Mouse (Mus musculus) adipocyte (in vitro differentiated cells): ENCODE results near the gene Nup62.

Experiments used
- DNase-seq: peaks from one replicate; pipeline ENCODE4 v3.0.0-alpha.2; 2016; ENCODE audit warnings: low spot score

Gene Nup62

DNA sequence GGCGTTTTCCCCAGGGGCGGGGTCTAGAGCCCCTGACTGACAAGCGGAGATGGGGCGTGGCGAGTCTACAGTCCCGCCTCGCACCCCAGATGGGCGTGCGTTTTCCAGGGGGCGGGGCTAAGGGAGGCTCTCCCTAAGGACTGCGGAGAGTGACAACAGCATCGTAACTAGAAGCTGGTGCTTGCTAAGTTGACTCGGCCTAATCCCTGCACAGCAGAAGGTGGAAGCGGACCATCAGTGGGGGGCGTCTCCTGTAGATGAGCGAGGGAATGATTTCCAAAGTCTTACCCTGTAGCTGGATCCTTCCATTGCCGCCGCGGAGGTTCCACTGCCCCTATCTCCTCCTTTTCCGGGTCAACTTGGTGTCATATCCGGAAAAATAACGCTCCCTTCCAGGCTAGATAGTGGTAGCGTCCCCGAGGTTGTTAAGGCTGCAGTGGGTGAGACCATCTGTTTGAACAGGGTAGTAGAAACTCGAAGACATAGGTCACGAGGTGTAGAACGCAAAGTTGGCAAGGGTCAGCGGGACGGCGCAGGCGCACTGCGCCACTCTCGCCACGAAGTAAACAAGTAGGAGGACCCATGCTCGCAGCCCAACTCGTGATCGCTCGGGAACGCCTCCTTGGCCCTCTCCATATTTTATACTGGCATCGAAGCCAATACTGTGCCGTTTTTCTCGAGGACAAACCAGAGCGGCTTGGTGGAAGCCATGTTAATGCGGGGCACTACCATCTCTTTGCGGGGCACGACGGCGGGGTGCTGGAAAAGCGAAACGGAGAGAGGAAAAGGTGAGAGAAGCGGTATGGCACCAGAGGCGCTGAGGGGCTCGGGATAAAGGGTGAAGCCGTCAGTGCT lies 32.9 kb downstream of the Nup62 start, which contains the start of the genes Akt1s1 and Tbc1d17:
Gene Akt1s1 (plus strand): TSS at position 431 of the 855 bp plus-strand sequence.
Gene Tbc1d17 (minus strand): TSS at position 519 of the 855 bp plus-strand sequence.
- DNase-seq, result peak; percentile 99

DNA sequence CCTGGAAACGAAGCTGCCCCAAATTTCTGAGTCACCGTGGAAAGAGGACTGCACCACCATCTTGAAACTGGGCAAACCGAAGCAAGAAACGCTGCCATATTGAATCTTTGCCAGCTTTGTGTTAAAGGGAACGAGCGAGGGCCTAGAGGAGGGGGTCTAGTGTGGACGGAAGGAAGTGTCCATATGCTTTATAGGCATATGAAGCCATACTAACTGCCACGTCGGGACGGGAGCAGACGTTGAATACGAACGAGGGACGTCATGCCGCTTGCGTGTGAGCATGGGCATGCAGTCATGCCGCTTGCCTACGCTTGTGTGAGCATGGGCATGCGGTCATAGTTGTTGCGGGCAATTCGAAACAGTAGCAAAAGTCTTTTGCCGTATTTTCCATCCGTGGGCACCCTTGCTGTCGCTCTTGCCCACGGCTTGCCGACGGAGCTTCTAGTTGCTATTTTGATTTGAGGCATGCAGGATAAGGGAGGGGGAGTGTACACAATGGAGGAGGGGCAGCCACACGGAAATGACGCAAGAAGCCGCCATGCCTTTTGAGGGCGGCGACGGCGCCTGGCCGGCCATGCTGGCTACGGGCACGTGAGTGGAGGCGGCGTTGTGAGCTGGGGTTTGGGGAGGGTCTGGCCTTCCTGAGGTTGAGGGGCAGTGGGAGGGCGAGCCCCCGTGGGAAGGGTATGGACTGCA lies 33.7 kb downstream of the Nup62 start:
- DNase-seq, result peak; percentile 91

- peak; percentile 69 for DNase-seq
Measured at GRCm38 (mm10) chr7:44850146-44850545, 34.3 kb downstream of the Nup62 start.

GRCm38 (mm10) chr7:44850789-44851624 lies 35.1 kb downstream of the Nup62 start:
- DNase-seq, result no peak

DNA sequence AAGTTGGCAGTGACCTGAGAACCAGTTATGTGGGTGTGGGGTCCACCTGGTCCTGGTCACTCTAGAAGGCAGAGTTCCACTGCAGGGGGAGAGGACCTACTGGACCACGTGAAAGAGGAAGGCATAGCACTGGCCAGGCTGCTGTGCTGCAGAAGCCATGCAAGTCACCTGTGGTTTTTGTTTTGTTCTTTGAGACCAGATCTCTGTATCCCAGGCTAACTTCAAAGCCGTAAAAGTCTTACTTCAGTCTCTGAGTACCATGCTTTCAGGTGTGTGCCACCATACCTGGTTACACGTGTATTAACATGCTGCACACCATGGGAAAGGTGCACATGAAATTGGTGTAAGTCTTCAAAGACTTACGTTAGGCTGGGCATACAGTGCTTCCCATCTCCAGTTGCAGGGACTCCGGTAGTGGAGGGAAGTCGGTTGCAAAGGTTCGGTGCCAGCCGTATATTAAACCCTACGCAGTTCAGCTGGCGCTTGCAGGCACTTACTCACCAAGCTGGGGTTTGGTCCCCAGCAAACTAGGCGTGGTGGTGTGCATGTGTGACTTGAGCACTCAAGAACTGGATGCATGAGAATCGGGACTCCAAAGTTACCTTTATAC lies 35.8 kb downstream of the Nup62 start:
- no peak for DNase-seq

DNA sequence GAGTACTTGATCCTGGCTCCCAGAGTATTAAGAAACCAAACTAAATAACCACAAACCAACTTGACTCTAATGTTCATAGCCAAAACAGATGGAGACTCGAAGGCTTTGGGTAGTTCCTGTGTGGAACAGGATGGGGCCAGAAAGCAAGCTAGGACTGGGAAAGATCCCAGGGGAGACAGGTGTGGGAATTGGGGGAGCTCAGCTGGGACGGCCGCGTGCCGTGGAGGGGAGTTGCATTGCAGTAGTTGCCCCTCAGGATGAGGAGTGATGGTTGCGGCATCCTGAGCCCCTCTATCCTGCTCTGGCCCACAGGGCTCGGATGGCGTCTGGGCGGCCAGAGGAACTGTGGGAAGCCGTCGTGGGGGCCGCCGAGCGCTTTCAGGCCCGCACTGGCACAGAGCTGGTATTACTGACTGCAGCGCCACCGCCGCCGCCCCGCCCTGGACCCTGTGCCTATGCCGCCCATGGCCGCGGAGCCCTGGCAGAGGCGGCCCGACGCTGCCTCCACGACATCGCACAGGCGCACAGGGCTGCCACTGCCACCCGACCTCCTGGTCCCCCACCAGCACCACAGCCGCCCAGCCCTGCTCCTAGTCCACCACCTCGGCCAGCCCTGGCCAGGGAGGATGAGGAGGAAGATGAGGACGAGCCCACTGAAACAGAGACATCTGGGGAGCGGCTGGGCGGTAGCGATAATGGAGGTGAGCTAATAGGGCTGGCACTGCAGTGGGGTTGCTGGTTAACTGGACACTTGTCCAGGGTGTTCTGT lies 36.6 kb downstream of the Nup62 start:
- DNase-seq, result no peak

- no peak for DNase-seq
Measured at GRCm38 (mm10) chr7:44853065-44853464, 37.2 kb downstream of the Nup62 start.

GRCm38 (mm10) chr7:44853596-44854355 lies 37.9 kb downstream of the Nup62 start:
- no peak for DNase-seq

GRCm38 (mm10) chr7:44854356-44855031 lies 38.6 kb downstream of the Nup62 start:
- DNase-seq, result peak; percentile 55

- no peak for DNase-seq
Measured at GRCm38 (mm10) chr7:44855036-44855435, 39.1 kb downstream of the Nup62 start.

DNA sequence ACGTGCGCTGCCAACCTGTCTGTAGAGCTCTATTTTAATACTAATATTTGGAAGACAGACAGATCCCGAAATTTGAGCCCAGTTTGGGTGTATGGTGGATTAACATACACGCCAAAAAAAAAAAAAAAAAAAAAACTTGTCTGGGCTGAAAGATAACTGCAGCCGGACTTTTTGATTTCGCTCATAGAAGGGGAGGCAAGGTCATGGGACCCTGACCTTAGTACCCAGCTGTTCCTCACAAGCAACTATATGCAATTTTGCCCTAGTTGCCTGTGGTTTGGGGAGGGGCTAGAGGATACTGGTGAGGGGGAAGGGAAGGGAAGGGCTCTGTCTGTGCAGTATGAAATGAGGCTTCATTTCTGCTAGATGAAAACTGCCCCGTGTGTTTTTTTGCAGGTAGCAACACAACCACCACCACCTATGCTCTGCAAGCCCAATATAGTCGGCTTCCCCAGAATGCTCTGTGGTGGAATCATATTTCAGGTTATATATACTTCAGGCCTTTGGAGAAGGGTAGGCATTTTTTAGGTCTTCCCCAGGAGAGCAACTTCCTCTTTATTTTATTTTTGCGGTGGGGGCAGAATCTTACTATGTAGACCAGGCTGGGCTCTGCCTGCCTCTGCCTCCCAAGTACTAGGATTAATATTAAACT lies 40.5 kb downstream of the Nup62 start:
- DNase-seq, result no peak

GRCm38 (mm10) chr7:44857042-44857552 lies 41.2 kb downstream of the Nup62 start, which contains the start of gene Pnkp:
TSS of gene Pnkp (plus strand) at chr7:44857139.
- peak; percentile 87 for DNase-seq

DNA sequence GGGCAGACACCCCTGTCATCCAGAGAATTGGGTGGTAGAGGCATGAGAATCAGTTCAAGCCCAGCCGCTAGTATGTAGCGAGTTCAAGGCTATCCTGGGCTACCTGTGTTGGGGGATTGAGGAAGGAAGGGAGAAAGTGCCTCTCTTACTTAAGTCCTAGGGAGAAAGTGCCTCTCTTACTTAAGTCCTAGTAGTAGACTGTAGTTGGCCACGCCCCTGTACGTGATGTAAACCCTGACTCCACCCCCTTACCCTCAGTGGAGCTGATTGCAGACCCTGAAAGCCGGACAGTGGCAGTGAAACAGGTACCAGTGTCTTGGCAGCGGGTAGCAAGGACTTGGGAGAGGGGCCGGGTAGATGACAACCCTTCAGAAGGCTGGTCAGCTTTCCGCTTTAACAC lies 42.0 kb downstream of the Nup62 start:
- DNase-seq, result peak; percentile 52

GRCm38 (mm10) chr7:44859896-44860295 lies 44.0 kb downstream of the Nup62 start:
- DNase-seq, result no peak

DNA sequence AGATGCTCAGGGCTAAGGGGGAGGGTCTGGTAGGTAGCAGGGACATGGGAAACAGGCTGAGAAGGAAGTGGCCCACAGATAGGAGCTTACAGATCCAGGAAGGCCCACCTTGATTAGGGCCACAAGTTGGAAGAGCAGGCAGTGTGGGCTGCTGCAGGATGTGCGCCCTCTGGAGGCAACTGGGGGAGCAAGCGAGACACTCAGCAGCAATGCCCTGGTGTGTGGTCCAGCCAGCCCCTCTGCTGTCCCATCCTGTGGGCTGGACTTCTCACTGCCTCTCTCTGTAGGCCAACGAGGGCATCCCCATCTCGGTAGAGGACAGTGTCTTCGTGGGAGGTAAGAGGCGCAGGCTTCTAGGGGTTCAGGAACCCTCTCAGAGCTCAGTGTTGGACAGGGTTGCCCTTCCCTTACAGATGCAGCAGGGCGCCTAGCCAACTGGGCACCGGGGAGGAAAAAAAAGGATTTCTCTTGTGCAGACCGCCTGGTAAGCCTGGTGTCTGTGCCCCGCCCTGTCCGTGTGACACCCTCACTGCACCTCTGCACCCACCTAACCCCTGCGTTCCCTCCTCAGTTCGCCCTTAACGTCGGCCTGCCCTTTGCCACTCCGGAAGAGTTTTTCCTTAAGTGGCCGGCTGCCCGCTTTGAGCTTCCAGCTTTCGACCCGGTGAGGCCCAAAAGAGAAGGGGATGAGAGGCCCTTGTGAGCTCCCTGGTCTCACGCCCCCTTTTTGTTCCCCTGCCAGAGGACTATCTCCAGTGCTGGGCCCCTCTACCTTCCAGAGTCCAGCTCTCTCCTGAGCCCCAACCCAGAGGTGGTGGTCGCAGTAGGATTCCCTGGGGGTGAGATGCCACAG lies 44.9 kb downstream of the Nup62 start:
- DNase-seq, result peak; percentile 55

- no peak for DNase-seq
Measured at GRCm38 (mm10) chr7:44861429-44861816, 45.5 kb downstream of the Nup62 start.

DNA sequence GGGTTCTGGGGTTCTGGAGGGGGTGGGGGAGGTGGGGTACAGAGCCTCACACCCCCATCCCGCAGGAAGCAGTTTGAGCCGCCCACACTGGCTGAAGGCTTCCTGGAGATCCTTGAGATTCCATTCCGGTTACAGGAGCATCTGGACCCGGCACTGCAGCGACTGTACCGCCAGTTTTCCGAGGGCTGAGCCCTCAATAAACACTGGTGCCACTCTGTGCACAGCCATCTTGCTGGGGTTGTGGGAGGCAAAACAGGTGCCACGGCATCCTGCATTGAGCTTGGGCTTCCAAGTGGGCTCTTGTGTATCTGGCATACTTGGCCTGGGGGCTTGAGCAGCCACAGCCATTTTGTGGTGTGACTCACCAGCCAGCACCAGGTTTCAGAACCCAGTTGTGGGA lies 46.5 kb downstream of the Nup62 start:
- DNase-seq, result no peak

DNA sequence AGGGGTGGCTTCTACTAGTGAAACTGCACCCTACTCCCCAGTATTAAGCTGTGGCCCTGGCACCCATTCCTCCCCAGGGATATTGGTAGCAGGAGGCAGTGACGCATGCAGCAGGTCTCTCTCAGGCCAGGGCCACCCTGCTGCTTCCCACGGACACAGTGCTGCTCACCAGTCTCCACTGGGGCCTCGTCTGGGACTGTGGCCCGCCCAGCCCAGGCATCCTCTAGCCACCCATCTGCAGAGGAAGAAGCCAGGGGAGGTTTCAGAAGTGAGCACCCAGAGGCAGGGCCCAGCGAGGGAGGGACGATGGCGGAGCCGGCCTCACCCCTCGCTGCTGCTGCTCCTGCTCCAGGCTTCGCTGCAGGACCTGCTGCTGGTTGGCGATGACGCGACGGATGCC lies 47.3 kb downstream of the Nup62 start:
- DNase-seq, result no peak
